Comparison of ENCODE assay signal across 19 mouse cellular contexts in the genomic region with DNA sequence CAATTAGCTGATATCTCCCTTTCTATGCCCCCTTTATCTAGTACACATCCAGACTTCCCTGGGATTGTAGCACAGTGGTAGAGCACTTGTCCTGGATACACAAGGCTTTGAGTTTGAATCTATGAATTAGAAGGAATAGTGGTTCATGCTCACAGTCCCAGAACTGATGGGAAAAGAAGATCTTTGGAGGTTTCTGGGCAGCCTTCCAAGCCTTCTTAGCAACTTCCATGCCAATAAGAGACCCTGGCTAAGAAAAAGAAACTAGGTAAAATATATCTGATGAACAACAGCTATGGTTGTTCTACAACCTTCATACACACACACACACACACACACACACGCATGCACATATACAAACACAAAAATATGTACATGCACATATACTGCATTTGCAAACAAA.
DNase-seq lines count a peak whose midpoint lies in the region; ATAC-seq and TF ChIP-seq lines count a peak whose summit lies in the region.
"Had no signal": no experiment of that assay in that cellular context is flagged by ENCODE, and none has a peak within 500 bp of the region (broad histone marks: within the 10 kb centered on the region; RNA-seq: fewer than 3 reads in every experiment).

No protein-coding gene starts in this region.

- no peak overlapping the region for H3K4me3 ChIP-seq in hindbrain, postnatal 0 days (ENCODE audit: low read length)
- no peak overlapping the region for H3K4me3 ChIP-seq in hindbrain, embryonic 11.5 days (ENCODE audit: low read depth, low read length)
- H3K4me3 ChIP-seq in lung, embryonic 14.5 days (ENCODE audit: low read depth, low read length), result no peak overlapping the region
- H3K4me3 ChIP-seq in lung, postnatal 0 days (ENCODE audit: low read depth, low read length), result no peak overlapping the region
- H3K4me3 ChIP-seq: forebrain, embryonic 12.5 days; heart, adult 2 months; heart, embryonic 15.5 days had no signal

- no peak for ATAC-seq in hindbrain, postnatal 0 days
- ATAC-seq in hindbrain, embryonic 11.5 days (ENCODE audit: low FRiP score), result no peak
- ATAC-seq in lung, embryonic 14.5 days (ENCODE audit: insufficient read depth), result no peak
- ATAC-seq in lung, postnatal 0 days, result no peak
- ATAC-seq: forebrain, postnatal 0 days had no signal

- TF ChIP-seq EP300 in lung, postnatal 0 days (IDR thresholded peaks at IDR 0.05), result no peak

- H3K27ac ChIP-seq in hindbrain, postnatal 0 days, result no peak overlapping the region
- H3K27ac ChIP-seq in hindbrain, embryonic 11.5 days (ENCODE audit: low read depth, low read length), result no peak overlapping the region
- H3K27ac ChIP-seq in lung, embryonic 14.5 days (ENCODE audit: low read depth), result no peak overlapping the region
- no peak overlapping the region for H3K27ac ChIP-seq in lung, postnatal 0 days (ENCODE audit: low read length)
- H3K27ac ChIP-seq: forebrain, embryonic 12.5 days; heart, adult 2 months; heart, embryonic 15.5 days; hindbrain, embryonic 14.5 days had no signal

- no peak for TF ChIP-seq POLR2A in brain, embryonic 14.5 days (IDR thresholded peaks at IDR 0.05; ENCODE audit: borderline replicate concordance, extremely low read depth, insufficient read depth, insufficient read length, poor library complexity, severe bottlenecking)

- H3K4me2 ChIP-seq in hindbrain, postnatal 0 days (ENCODE audit: low read depth, low read length), result no peak overlapping the region
- H3K4me2 ChIP-seq in hindbrain, embryonic 11.5 days (replicated peaks; ENCODE audit: low read depth, low read length), result no peak overlapping the region
- H3K4me2 ChIP-seq in lung, embryonic 14.5 days, result no peak overlapping the region
- no peak overlapping the region for H3K4me2 ChIP-seq in lung, postnatal 0 days (replicated peaks; ENCODE audit: low read depth, low read length)
- H3K4me2 ChIP-seq: forebrain, embryonic 12.5 days; heart, embryonic 11.5 days; heart, embryonic 15.5 days; hindbrain, embryonic 14.5 days had no signal

- H3K4me1 ChIP-seq in hindbrain, postnatal 0 days (ENCODE audit: insufficient read depth, low read length), result no peaks in the 10 kb centered on the region
- no peaks in the 10 kb centered on the region for H3K4me1 ChIP-seq in hindbrain, embryonic 11.5 days (replicated peaks; ENCODE audit: control insufficient read depth, insufficient read depth, low read length)
- no peaks in the 10 kb centered on the region for H3K4me1 ChIP-seq in lung, embryonic 14.5 days (ENCODE audit: insufficient read depth)
- no peaks in the 10 kb centered on the region for H3K4me1 ChIP-seq in lung, postnatal 0 days (ENCODE audit: insufficient read depth, low read depth, low read length)
- H3K4me1 ChIP-seq: forebrain, embryonic 12.5 days; heart, embryonic 15.5 days had no signal

- H3K9ac ChIP-seq in hindbrain, postnatal 0 days (replicated peaks; ENCODE audit: low read length), result no peak overlapping the region
- no peak overlapping the region for H3K9ac ChIP-seq in hindbrain, embryonic 11.5 days (ENCODE audit: low read depth, low read length)
- no peak overlapping the region for H3K9ac ChIP-seq in lung, embryonic 14.5 days
- H3K9ac ChIP-seq in lung, postnatal 0 days (replicated peaks; ENCODE audit: low read depth), result no peak overlapping the region
- H3K9ac ChIP-seq: forebrain, embryonic 12.5 days; forebrain, postnatal 0 days; heart, embryonic 15.5 days; hindbrain, embryonic 14.5 days had no signal

- 92% methylated on average over 1 of the region's 1 CpGs for WGBS in hindbrain, postnatal 0 days
- 93% methylated on average over 1 of the region's 1 CpGs for WGBS in hindbrain, embryonic 11.5 days
- 94% methylated on average over 1 of the region's 1 CpGs for WGBS in lung, embryonic 14.5 days
- WGBS in lung, postnatal 0 days, result 87% methylated on average over 1 of the region's 1 CpGs

- no peaks in the 10 kb centered on the region for H3K27me3 ChIP-seq in hindbrain, postnatal 0 days (ENCODE audit: insufficient read depth, low read length)
- no peaks in the 10 kb centered on the region for H3K27me3 ChIP-seq in hindbrain, embryonic 11.5 days (ENCODE audit: control insufficient read depth, insufficient read depth, low read length)
- H3K27me3 ChIP-seq in lung, embryonic 14.5 days (ENCODE audit: insufficient read depth, low read length), result no peaks in the 10 kb centered on the region
- H3K27me3 ChIP-seq in lung, postnatal 0 days (replicated peaks; ENCODE audit: insufficient read depth, low read length), result no peaks in the 10 kb centered on the region
- H3K27me3 ChIP-seq: forebrain, embryonic 12.5 days; heart, embryonic 15.5 days had no signal

- TF ChIP-seq CTCF in hindbrain, postnatal 0 days (IDR thresholded peaks at IDR 0.05; ENCODE audit: low read depth), result no peak
- no peak for TF ChIP-seq CTCF in lung, embryonic 14.5 days (IDR thresholded peaks at IDR 0.05; ENCODE audit: low read depth)
- TF ChIP-seq CTCF in lung, postnatal 0 days (IDR thresholded peaks at IDR 0.05), result no peak
- no peak for TF ChIP-seq CTCF in brain, embryonic 14.5 days (IDR thresholded peaks at IDR 0.05; ENCODE audit: borderline replicate concordance, extremely low read depth, insufficient read depth, insufficient read length)

- no peaks in the 10 kb centered on the region for H3K9me3 ChIP-seq in hindbrain, postnatal 0 days (ENCODE audit: low read length)
- H3K9me3 ChIP-seq in hindbrain, embryonic 11.5 days (ENCODE audit: control insufficient read depth, low read length), result no peaks in the 10 kb centered on the region
- no peaks in the 10 kb centered on the region for H3K9me3 ChIP-seq in lung, embryonic 14.5 days (ENCODE audit: low read depth, low read length)
- H3K9me3 ChIP-seq in lung, postnatal 0 days (ENCODE audit: low read length), result no peaks in the 10 kb centered on the region
- H3K9me3 ChIP-seq: forebrain, embryonic 12.5 days; heart, embryonic 15.5 days had no signal

- H3K36me3 ChIP-seq in hindbrain, postnatal 0 days (ENCODE audit: insufficient read depth, low read length), result no peaks in the 10 kb centered on the region
- no peaks in the 10 kb centered on the region for H3K36me3 ChIP-seq in hindbrain, embryonic 11.5 days (ENCODE audit: control insufficient read depth, insufficient read depth, low read length)
- no peaks in the 10 kb centered on the region for H3K36me3 ChIP-seq in lung, embryonic 14.5 days (ENCODE audit: insufficient read depth)
- H3K36me3 ChIP-seq in lung, postnatal 0 days (ENCODE audit: insufficient read depth, low read length), result no peaks in the 10 kb centered on the region
- H3K36me3 ChIP-seq: forebrain, embryonic 12.5 days; heart, embryonic 15.5 days had no signal

- peak; percentile 29 for DNase-seq in hindbrain, postnatal 0 days (ENCODE audit: low spot score)
- DNase-seq in hindbrain, embryonic 11.5 days (ENCODE audit: low spot score), result no peak
- peak; percentile 62 for DNase-seq in lung, embryonic 14.5 days
- no peak for DNase-seq in lung, postnatal 0 days (ENCODE audit: low spot score)
- peak; percentile 24 for DNase-seq in MN1 (ENCODE audit: low spot score)
- DNase-seq in brain, embryonic 14.5 days (ENCODE audit: low read depth), result peak; percentile 40
- DNase-seq: adrenal gland, adult 8-10 months; adrenal gland, postnatal 36 days; cerebellum, adult 11 months; cerebellum, adult 8-10 months; cerebellum, postnatal 36 days; forebrain, postnatal 0 days; gastrocnemius, postnatal 14 days; heart, adult 2 months; heart, postnatal 14 days had no signal

Comparison
In these comparisons a context has a peak if more than half of its experiments do, and no peak if none do; other contexts are left out.
1. DNase-seq: peak in hindbrain, postnatal 0 days (single experiment), lung, embryonic 14.5 days (single experiment), MN1 (single experiment) and brain, embryonic 14.5 days (single experiment); none in hindbrain, embryonic 11.5 days (single experiment) and lung, postnatal 0 days (single experiment).